Mouse (Mus musculus) heart, postnatal 0 days (tissue): Measurements from ENCODE around the gene Trank1.

Experiments
- CTCF ChIP-seq: IDR thresholded peaks from 2 replicates; pipeline ENCODE4 v1.5.1; 2016; ENCODE audit warnings: antibody characterized with exemption, control low read depth, low read depth
- EP300 ChIP-seq: IDR thresholded peaks from 2 replicates; pipeline ENCODE4 v1.6.1; 2016; ENCODE audit warnings: antibody characterized with exemption, low read depth

DNA sequence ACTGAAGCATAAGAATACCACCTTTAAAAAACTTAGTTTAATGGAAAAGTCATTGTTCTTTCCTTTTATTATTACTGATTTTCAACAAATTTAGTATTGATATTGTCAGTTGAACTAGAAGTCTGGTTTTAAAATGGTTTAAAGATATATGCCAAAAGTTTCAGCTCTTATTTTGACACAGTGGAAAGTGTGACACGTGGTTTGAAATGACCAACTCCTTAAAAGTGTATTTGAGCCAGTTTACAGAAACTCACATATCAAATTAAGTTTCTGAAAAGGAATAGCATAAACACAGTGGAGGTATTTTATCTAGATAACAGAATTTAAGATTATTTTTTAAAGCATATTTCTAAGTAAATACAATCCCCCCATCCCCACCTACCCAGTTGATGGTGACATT lies 37.6 kb upstream of the Trank1 start:
- no peak for TF ChIP-seq CTCF
- no peak for TF ChIP-seq EP300
